Mouse (Mus musculus) heart, postnatal 10 days (tissue): ENCODE measurements around the gene Cdk6. TPM values are rescaled to one million over a fixed set of nuclear protein-coding genes. Genes with fewer than 3 reads are reported as not detected.

Source experiments
- DNase-seq, 2 experiments: peaks; one replicate each; pipeline ENCODE4 v3.0.0; 2021
- intact Hi-C: fragments of 180-260 bp; cut with DNase I; formaldehyde crosslinking; loops from one replicate; pipeline ENCODE4 v1.15.1; 2025
- total RNA-seq, 2 experiments: library from RNA; stranded (reverse); gene quantifications; 2 replicates each; pipeline ENCODE4 v1.2.3; 2021

The Cdk6 gene
- total RNA-seq, 2 experiments from 2014 or later, result 41.9 to 48.2 TPM

- no peak for DNase-seq
These were observed 195.4 kb downstream of the Cdk6 start for GRCm38 (mm10) chr5:3536592-3537212.

GRCm38 (mm10) chr5:3538505-3539472, 197.5 kb downstream of the Cdk6 start:
- intact Hi-C loops, result no loop called here
- DNase-seq, result no peak

More at GRCm38 (mm10) chr5:3536592-3537212, 195.4 kb downstream of the Cdk6 start:
- intact Hi-C loops, result no loop called here

GRCm38 (mm10) chr5:3541871-3542270, 200.6 kb downstream of the Cdk6 start:
- intact Hi-C loops, result no loop called here

GRCm38 (mm10) chr5:3543629-3544479, 202.6 kb downstream of the Cdk6 start, which contains the start of gene Fam133b:
Gene Fam133b, plus strand, starts transcription at chr5:3543833.
- intact Hi-C loops, result no loop called here
- DNase-seq, result peak; percentile 97 to 98

More at GRCm38 (mm10) chr5:3541871-3542270, 200.6 kb downstream of the Cdk6 start:
- no peak for DNase-seq

- intact Hi-C loops, result no loop called here
- no peak for DNase-seq
These were observed 203.1 kb downstream of the Cdk6 start for GRCm38 (mm10) chr5:3544480-3544769.

GRCm38 (mm10) chr5:3546226-3546625, 204.9 kb downstream of the Cdk6 start:
- intact Hi-C loops, result no loop called here
- no peak for DNase-seq

- intact Hi-C loops, result no loop called here
These were observed 210.2 kb downstream of the Cdk6 start for GRCm38 (mm10) chr5:3551481-3551880.

GRCm38 (mm10) chr5:3554198-3554597, 212.9 kb downstream of the Cdk6 start:
- intact Hi-C loops, result no loop called here
- no peak for DNase-seq

More at GRCm38 (mm10) chr5:3551481-3551880, 210.2 kb downstream of the Cdk6 start:
- no peak for DNase-seq

- intact Hi-C loops, result no loop called here
- DNase-seq, result no peak
These were observed 230.0 kb downstream of the Cdk6 start, which contains the start of gene 1700109H08Rik for GRCm38 (mm10) chr5:3571266-3571665. Gene 1700109H08Rik, plus strand, starts transcription at chr5:3571566.

- no peak for DNase-seq
- intact Hi-C loops, result no loop called here
These were observed 233.5 kb downstream of the Cdk6 start for GRCm38 (mm10) chr5:3574825-3575224.

- intact Hi-C loops, result no loop called here
- no peak for DNase-seq
These were observed 236.7 kb downstream of the Cdk6 start for GRCm38 (mm10) chr5:3577939-3578338.

- intact Hi-C loops, result no loop called here
- no peak for DNase-seq
These were observed 237.8 kb downstream of the Cdk6 start for GRCm38 (mm10) chr5:3579066-3579465.

Other genes starting within 250 kb of the Cdk6 start
- 10 to 100 TPM; 20.8 to 21.4 TPM for gene Fam133b, start 202.3 kb downstream of the Cdk6 start, total RNA-seq
- gene 1700109H08Rik, start 230.1 kb downstream of the Cdk6 start, total RNA-seq, result 1 to 10 TPM; 2.8 to 3.6 TPM